ENCODE assay signal across 8 mouse cellular contexts in genomic region chr12:25093241-25093774, GRCm38 (mm10). TPM values are rescaled to one million over a fixed set of nuclear protein-coding genes. Genes with fewer than 3 reads are reported as not detected.
DNase-seq lines count a peak whose midpoint lies in the region; ATAC-seq and TF ChIP-seq lines count a peak whose summit lies in the region.

No protein-coding gene starts in this region.

- no peak overlapping the region; the same call in 1 of the 2 replicates for H3K27ac ChIP-seq in liver, embryonic 15.5 days (replicated peaks)
- no peak overlapping the region for H3K27ac ChIP-seq in olfactory bulb, adult 2 months (ENCODE audit: insufficient read depth, low read depth, low read length)

- H3K27me3 ChIP-seq in liver, embryonic 15.5 days, result peaks cover 64% of the 10 kb centered on the region

- no peak overlapping the region for H3K9ac ChIP-seq in liver, embryonic 15.5 days

- H3K4me3 ChIP-seq in liver, embryonic 15.5 days (replicated peaks), result peak overlapping the region; percentile 35
- peak overlapping the region; percentile 42 for H3K4me3 ChIP-seq in olfactory bulb, adult 2 months (ENCODE audit: insufficient read depth, low read depth, low read length)

- peak overlapping the region; percentile 50 for H3K4me2 ChIP-seq in liver, embryonic 15.5 days

- TF ChIP-seq CTCF in olfactory bulb, adult 2 months (IDR thresholded peaks at IDR 0.05; ENCODE audit: insufficient read depth, low read depth, low read length), result no peak

- no peak for TF ChIP-seq POLR2A in olfactory bulb, adult 2 months (IDR thresholded peaks at IDR 0.05; ENCODE audit: insufficient read depth, low read depth, low read length)

- no peaks in the 10 kb centered on the region for H3K36me3 ChIP-seq in liver, embryonic 15.5 days (replicated peaks)

- H3K9me3 ChIP-seq in liver, embryonic 15.5 days (replicated peaks), result no peaks in the 10 kb centered on the region

- DNase-seq in thymus, postnatal 4 days, result peak; percentile 25
- DNase-seq in thymus, postnatal 25 days, result no peak
- peak; percentile 31 for DNase-seq in embryo, embryonic 11 days
- peak; percentile 39 for DNase-seq in induced T-regulatory cell, adult 2 months (ENCODE audit: low read depth)
- no peak for DNase-seq in frontal cortex, adult 2 months (ENCODE audit: extremely low spot score in 1 of 2, low spot score in 1 of 2)
- no peak for DNase-seq in right cerebral cortex, adult 18-20 months

- ATAC-seq in liver, embryonic 15.5 days (ENCODE audit: insufficient read depth), result no peak

- H3K4me1 ChIP-seq in liver, embryonic 15.5 days (replicated peaks), result peaks cover 8% of the 10 kb centered on the region; the same call in 1 of the 2 replicates
- H3K4me1 ChIP-seq in olfactory bulb, adult 2 months (ENCODE audit: control insufficient read depth, insufficient read depth, low read length), result peaks cover 16% of the 10 kb centered on the region

- WGBS in liver, embryonic 15.5 days (ENCODE audit: insufficient replicate concordance), result 45% methylated on average over 11 of the region's 11 CpGs
- 40% methylated on average over 11 of the region's 11 CpGs for WGBS in olfactory bulb, adult 2 months

RNA-seq across cellular contexts. Expression of gene Id2, which starts 3.6 kb away (rescaled TPM):
- 105 and 126 TPM in 2 replicates for polyA plus RNA-seq in liver, embryonic 15.5 days (2015; fragmentation: Nextera tagmentation; extraction: Ambion mirVana)
- not detected in 2 replicates for polyA plus RNA-seq in olfactory bulb, adult 2 months (2012; ENCODE audit: insufficient read depth, insufficient read length, low replicate concordance, missing spikeins)
- 188 and 189 TPM in 2 replicates for polyA plus RNA-seq in frontal cortex, adult 2 months (2012; rRNA removed)

Comparison
In these comparisons a context has a peak if more than half of its experiments do, and no peak if none do; other contexts are left out.
1. DNase-seq: peak in thymus, postnatal 4 days (single experiment), embryo, embryonic 11 days (single experiment) and induced T-regulatory cell, adult 2 months (single experiment); none in thymus, postnatal 25 days (single experiment), frontal cortex, adult 2 months (0 of 2) and right cerebral cortex, adult 18-20 months (single experiment).